Mouse (Mus musculus): Measurements from ENCODE around the gene Mt2. TPM values are rescaled to one million over a fixed set of nuclear protein-coding genes. Genes with fewer than 3 reads are reported as not detected.
"Not testable (repeated sequence)": the region's sequence is repeated elsewhere in the genome, so short reads cannot be mapped to it uniquely, and the experiment has no call there.

Mt2 gene
- total RNA-seq (2021): 100 to 1,000 TPM; 545 to 546 TPM
- long read RNA-seq, experiment 1, transcript Mt2-201 (3 exons, 511 nt): major isoform, 44 of 61 reads
- long read RNA-seq, experiment 1, partial matches to known transcripts: 0 of 61 reads
- long read RNA-seq, experiment 1, other reads (novel, unspliced or antisense): 17 of 61 reads
- long read RNA-seq, experiment 2, transcript Mt2-201 (3 exons, 511 nt): major isoform, 84 of 117 reads
- long read RNA-seq, experiment 2, partial matches to known transcripts: 2 of 117 reads
- long read RNA-seq, experiment 2, other reads (novel, unspliced or antisense): 31 of 117 reads

GRCm38 (mm10) chr8:94172075-94172808 lies at the start of gene Mt2:
TSS of gene Mt2 (plus strand) at chr8:94172664.
- no peak for TF ChIP-seq CTCF (conservative IDR thresholded peaks at IDR 0.05)
- peak; percentile 77 to 79 for DNase-seq (ENCODE audit: low spot score in 2 of 2)
- H3K4me3 ChIP-seq: peak within 1 kb of the TSS; percentile 68
- peak within 1 kb of the TSS; percentile 92 for H3K27ac ChIP-seq

DNA sequence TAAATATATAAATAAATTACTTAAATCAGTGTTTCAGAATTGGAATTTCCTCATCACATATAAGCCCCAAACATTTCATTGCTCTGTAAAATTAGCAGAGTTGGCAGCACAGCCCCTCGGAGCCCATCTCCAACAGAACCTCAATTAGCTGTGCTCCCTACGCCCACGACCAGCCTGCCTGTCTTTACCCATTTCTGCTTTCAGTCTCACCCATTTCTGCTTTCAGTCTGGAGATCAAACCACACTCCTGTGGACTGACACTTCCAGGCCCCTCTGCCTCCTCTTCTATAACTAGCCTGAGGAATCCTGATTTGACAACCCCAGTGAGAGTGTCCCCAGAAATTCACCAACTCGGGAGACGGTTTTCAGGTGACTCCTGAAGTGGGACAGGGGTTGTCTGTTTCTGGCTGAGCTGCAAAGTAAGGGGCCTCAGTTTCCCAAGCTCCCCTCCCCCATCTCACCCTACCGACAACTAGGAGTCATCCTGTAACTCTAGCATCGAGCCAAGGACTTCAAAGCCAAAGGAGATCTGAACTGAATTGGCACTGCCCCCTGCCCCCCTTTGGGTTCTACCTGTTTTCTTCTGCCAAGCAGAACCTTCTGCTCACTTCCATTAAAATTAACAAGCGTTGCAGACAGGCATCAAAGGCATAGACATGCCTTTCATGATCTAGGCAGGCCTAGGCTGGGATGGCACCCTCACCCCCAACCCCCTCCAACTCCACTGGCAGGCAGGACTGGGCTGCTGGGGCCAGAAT lies 49.6 kb upstream of the Mt2 start:
- TF ChIP-seq CTCF (conservative IDR thresholded peaks at IDR 0.05): no peak
- H3K4me3 ChIP-seq: no peak overlapping the region
- DNase-seq (ENCODE audit: low spot score in 2 of 2): peak; percentile 56 to 64
- peak overlapping the region; percentile 93 for H3K27ac ChIP-seq

DNA sequence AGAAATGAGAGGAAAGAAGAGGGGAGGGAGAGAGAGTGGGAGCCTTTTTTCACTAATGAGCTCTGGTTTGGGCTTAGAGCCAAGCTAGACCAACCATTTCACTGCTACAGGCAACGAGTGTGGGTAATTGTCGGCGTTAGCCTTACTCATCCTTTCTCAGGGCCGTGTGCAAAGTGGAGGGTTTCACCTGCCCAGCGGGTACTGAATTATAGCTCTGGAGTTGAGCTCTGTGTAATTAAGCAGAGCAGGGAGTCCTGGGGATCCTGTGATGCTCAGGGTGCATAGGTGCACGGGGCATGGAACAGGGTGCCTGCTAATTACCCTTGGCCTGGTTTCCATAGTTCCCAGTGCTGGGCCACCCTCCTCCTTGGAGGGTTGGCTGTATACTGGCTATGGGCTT lies 44.8 kb upstream of the Mt2 start:
- DNase-seq (ENCODE audit: low spot score in 2 of 2): no peak
- TF ChIP-seq CTCF (conservative IDR thresholded peaks at IDR 0.05): no peak
- Histone ChIP-seq H3K27ac (peak overlapping the region; percentile 4; the same call in 1 of the 2 replicates), H3K4me3 (no peak overlapping the region)

- no peak for DNase-seq (ENCODE audit: low spot score in 2 of 2)
- TF ChIP-seq CTCF (conservative IDR thresholded peaks at IDR 0.05): no peak
- Histone ChIP-seq H3K4me3 (no peak overlapping the region), H3K27ac (peak overlapping the region; percentile 76; the same call in 1 of the 2 replicates)
These were observed 43.2 kb upstream of the Mt2 start for GRCm38 (mm10) chr8:94129133-94129789.

DNA sequence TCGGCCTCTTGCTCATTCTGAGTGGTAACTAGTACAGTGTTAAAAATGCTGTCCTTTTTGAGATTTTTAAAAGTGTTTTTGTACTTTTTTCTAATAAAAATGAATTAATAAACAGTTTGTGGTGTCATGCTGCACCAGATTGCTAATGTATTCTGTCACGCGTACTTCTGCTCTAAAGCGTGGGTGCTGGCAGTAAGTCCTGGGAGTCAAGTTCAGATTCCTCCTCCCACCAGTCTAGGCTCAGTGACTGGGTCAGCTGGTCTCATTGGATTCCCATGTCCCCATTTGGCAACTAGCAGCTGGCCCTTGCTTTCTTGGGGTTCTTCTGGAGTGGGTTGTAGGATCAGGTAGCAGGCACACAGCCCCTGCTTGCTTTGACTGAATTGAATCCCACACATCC lies 42.3 kb upstream of the Mt2 start:
- Histone ChIP-seq H3K27ac (peak overlapping the region; percentile 76), H3K4me3 (no peak overlapping the region)
- no peak for TF ChIP-seq CTCF (conservative IDR thresholded peaks at IDR 0.05)
- no peak for DNase-seq (ENCODE audit: low spot score in 2 of 2)

DNA sequence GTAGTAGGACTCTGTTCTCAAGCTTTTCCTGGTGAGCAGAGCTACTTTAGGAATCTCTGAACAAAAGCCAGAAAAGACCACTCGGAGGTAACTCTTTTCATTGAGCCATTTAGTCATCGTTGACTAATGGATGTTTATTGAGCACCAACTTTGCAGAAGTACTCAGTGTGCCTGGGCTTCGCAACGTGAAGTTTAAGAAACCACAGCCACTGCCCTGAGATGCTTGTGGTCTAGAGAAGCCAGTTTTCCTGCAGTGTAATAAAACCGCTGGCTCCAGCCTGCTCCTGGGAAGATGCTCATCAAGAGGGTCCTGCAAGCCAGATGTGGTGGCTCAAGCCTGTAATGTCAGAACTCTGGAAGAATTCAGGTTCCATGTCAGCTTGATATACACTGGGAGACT lies 40.4 kb upstream of the Mt2 start:
- H3K27ac ChIP-seq: no peak overlapping the region
- no peak for DNase-seq (ENCODE audit: low spot score in 2 of 2)
- TF ChIP-seq CTCF (conservative IDR thresholded peaks at IDR 0.05): no peak
- H3K4me3 ChIP-seq: no peak overlapping the region

DNA sequence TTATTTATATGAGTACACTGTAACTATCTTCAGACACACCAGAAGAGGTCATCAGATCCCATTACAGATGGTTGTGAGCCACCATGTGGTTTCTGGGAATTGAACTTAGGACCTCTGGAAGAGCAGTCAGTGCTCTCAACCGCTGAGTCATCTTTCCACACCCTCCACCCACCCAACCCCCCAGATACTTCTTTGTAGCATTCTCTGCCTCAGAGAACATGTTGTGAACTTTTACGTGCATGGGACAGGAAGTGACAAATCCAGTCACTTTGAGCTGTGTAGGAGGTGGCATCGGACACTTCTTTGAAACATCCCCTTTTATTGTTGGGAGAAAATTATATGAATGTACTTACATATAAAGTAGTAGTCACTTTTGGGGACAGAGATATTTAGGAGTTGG lies 37.9 kb upstream of the Mt2 start:
- not testable (repeated sequence) for H3K27ac ChIP-seq; DNase-seq (ENCODE audit: low spot score in 2 of 2); H3K4me3 ChIP-seq

DNA sequence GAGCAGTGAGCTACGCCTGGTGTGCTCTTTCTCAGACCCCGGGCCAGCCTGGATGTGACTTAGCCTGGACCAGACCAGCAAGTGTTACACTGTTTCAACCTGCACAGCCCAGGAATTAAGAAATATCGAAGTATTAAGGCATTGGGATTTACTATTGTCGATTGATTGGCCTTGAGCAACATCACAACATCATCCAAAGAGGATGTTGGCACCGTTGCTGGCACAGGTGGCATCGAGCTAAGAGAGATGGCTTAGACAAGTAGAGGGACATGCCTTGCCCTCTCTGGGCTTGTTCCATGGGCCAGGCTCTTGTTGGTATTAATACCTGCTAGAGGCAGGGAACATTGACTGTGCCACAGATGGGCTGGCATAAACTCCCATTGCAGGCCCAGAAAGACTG lies 36.9 kb upstream of the Mt2 start:
- no peak for TF ChIP-seq CTCF (conservative IDR thresholded peaks at IDR 0.05)
- H3K4me3 ChIP-seq: no peak overlapping the region
- no peak overlapping the region for H3K27ac ChIP-seq
- no peak for DNase-seq (ENCODE audit: low spot score in 2 of 2)

DNA sequence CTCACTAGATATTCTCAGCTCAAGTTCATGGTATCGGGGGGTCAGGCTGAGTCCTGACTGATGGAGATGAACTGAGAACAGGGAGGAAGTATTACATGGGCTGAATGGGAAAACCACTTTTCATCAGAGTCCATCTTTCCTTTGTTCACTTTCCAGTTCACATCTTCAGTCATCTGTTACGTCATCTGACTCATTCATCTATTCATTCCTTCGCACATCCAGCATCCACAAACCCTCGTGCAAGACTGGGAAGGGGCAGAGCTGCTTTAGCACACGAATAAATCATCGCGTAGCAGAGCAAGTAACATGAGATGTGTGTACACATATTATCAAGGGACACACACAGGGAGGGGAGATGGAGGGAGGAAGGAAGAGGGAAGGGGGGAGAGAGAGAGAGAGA lies 36.3 kb upstream of the Mt2 start:
- no peak overlapping the region for H3K4me3 ChIP-seq
- TF ChIP-seq CTCF (conservative IDR thresholded peaks at IDR 0.05): no peak
- DNase-seq (ENCODE audit: low spot score in 2 of 2): no peak
- no peak overlapping the region for H3K27ac ChIP-seq

DNA sequence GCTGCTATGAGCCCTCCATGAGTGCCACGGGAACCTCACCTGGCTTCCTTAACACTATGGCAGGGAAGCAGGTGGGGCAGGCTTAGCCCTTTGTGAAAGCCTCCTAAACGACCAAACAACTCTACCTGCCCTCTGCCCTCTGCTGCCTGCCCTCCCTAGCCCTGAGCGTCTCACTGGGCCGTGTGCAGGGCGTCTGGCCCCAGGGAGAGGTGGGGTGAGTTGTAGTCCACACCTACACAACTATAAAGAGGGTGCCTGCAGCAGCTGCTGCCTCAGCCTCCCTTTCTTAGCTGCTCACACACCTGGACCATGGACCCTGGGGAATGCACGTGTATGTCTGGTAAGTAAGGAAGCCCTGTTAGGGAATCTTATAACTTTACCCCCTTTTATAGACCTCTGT lies 35.5 kb upstream of the Mt2 start, which contains the start of gene Mt4:
TSS of gene Mt4 (plus strand) at position 265 of the 400 bp plus-strand sequence.
- DNase-seq (ENCODE audit: low spot score in 2 of 2): no peak
- TF ChIP-seq CTCF (conservative IDR thresholded peaks at IDR 0.05): no peak
- Histone ChIP-seq H3K4me3 (no peak within 1 kb of the TSS), H3K27ac (no peak within 1 kb of the TSS)

DNA sequence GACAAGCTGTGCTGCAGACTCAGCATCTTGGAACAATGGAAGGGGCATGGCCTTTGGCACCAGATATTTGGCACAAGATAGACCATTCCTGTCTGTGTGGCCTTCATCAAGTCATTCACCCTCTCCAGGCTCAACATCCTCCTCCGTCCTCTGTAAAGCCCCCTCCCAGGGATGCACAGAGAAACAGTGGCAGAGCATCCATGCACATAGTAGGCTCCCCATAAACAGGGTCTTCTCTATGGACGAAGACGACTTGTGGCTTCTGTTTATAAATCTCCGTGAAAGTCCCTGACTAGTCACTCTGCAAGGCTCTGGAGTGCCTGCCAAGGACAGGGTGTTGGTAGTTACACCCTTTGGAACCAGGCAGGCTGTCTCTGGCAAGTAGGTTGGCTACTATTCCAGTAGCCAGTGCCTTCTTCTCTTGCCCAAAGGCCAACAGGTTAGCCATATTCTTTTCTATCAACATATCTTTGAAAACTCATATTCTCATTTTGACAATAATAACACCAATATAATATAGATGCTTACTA lies 32.1 kb upstream of the Mt2 start:
- DNase-seq (ENCODE audit: low spot score in 2 of 2): no peak
- H3K27ac ChIP-seq: no peak overlapping the region
- no peak for TF ChIP-seq CTCF (conservative IDR thresholded peaks at IDR 0.05)
- H3K4me3 ChIP-seq: no peak overlapping the region

- peak in 1 of 2 experiments; percentile 66 for DNase-seq (ENCODE audit: low spot score in 2 of 2)
- H3K27ac ChIP-seq: peak overlapping the region; percentile 70
- no peak for TF ChIP-seq CTCF (conservative IDR thresholded peaks at IDR 0.05)
- no peak overlapping the region for H3K4me3 ChIP-seq
These were observed 24.2 kb upstream of the Mt2 start for GRCm38 (mm10) chr8:94148236-94148635.

Measured in layer of hippocampus, adult 2 months (tissue).